Mouse (Mus musculus): Measurements from ENCODE around the gene Chsy1. TPM values are rescaled to one million over a fixed set of nuclear protein-coding genes. Genes with fewer than 3 reads are reported as not detected.

The Chsy1 gene
- polyA plus RNA-seq, 1 experiment from 2014 or later, result 13.4 TPM

DNA sequence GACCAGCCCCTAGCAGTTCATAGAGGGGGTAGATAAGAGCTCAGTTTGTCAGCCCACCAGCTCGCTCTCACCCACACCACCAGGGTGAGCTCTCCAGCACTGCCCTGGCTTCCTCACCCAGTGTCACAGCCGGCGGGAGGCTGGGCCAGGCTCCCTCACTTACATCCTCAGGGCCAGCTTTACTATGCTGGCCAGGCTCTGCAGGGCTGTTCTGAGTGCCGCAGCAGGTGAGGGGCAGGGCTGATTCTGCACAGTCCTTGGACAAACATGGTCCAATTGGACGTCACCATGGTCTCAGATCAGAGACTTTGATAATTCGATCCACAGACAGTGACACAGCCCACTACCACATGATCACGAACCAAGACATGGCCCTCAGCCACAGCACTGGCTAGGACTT lies 17.8 kb upstream of the Chsy1 start:
- H3K9ac ChIP-seq, result no peak overlapping the region
- H3K4me2 ChIP-seq (replicated peaks), result no peak overlapping the region
- no peaks in the 10 kb centered on the region for H3K27me3 ChIP-seq (replicated peaks)
- WGBS, result 88% methylated on average over 7 of the region's 7 CpGs
- H3K4me3 ChIP-seq, result no peak overlapping the region
- H3K9me3 ChIP-seq, result no peaks in the 10 kb centered on the region
- no peaks in the 10 kb centered on the region for H3K4me1 ChIP-seq
- peaks cover 49% of the 10 kb centered on the region for H3K36me3 ChIP-seq
- no peak overlapping the region for H3K27ac ChIP-seq
- ATAC-seq (ENCODE audit: low FRiP score, low read depth), result no peak

- H3K4me2 ChIP-seq (replicated peaks), result no peak overlapping the region
- H3K27me3 ChIP-seq (replicated peaks), result no peaks in the 10 kb centered on the region
- no peak overlapping the region for H3K27ac ChIP-seq
- no peak overlapping the region for H3K9ac ChIP-seq
- no peaks in the 10 kb centered on the region for H3K9me3 ChIP-seq
- no peaks in the 10 kb centered on the region for H3K4me1 ChIP-seq
- no peak for ATAC-seq (ENCODE audit: low FRiP score, low read depth)
- H3K36me3 ChIP-seq, result peaks cover 38% of the 10 kb centered on the region
- H3K4me3 ChIP-seq, result no peak overlapping the region
- WGBS, result 90% methylated on average over 8 of the region's 8 CpGs
These were observed 16.7 kb upstream of the Chsy1 start for GRCm38 (mm10) chr7:66092656-66093055.

GRCm38 (mm10) chr7:66094141-66094540 lies 15.2 kb upstream of the Chsy1 start:
- ATAC-seq (ENCODE audit: low FRiP score, low read depth), result no peak
- Histone ChIP-seq H3K9ac (no peak overlapping the region), H3K36me3 (peaks cover 25% of the 10 kb centered on the region), H3K4me2 (replicated peaks) (no peak overlapping the region), H3K9me3 (no peaks in the 10 kb centered on the region), H3K4me1 (no peaks in the 10 kb centered on the region), H3K27me3 (replicated peaks) (no peaks in the 10 kb centered on the region), H3K27ac (no peak overlapping the region), H3K4me3 (no peak overlapping the region)
- WGBS, result 85% methylated on average over 5 of the region's 5 CpGs

DNA sequence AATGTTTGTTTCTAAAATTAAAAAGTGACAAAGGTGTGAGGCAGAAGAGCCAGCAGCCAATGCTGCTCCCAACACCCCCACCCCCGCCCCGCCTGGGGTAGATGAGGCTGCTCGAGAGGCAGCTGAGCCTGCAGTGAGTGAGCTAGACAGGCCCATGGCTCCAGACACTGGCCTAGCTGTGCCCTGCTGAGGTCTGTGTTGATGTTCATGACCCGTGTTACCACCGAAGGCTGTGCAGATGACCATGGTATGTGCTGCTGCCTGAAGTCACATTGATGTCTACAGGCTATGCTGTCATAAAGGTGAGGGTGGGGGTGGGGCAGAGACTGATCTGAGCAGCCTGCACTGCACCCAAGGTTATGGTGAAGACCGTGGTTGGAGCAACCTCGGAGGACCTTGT lies 10.5 kb upstream of the Chsy1 start:
- 82% methylated on average over 7 of the region's 7 CpGs for WGBS
- no peaks in the 10 kb centered on the region for H3K36me3 ChIP-seq
- ATAC-seq (ENCODE audit: low FRiP score, low read depth), result no peak

DNA sequence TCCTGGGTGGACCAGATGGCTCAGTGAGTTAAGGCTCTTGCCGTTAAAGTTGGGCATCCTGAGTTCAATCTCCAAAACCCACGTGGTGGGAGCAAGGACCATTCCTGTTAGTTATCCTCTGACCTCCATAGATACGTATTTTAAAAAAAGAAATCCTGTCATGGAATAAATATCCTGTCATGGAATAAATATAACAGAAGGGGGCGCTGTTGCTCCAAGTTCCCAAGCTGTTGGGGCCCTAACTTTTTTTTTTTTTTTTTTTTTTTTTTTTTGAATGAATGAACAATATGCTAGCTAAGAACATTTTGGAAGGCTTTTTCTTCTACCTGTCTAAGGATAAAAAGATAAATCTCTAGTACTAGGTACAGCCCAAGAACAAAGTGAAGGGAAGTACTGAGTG lies 7.4 kb upstream of the Chsy1 start:
- Histone ChIP-seq H3K9ac (no peak overlapping the region), H3K4me2 (replicated peaks) (no peak overlapping the region), H3K9me3 (no peaks in the 10 kb centered on the region), H3K36me3 (no peaks in the 10 kb centered on the region), H3K27me3 (replicated peaks) (no peaks in the 10 kb centered on the region), H3K4me1 (no peaks in the 10 kb centered on the region), H3K27ac (no peak overlapping the region), H3K4me3 (no peak overlapping the region)
- WGBS, result 8% methylated on average over 4 of the region's 4 CpGs
- no peak for ATAC-seq (ENCODE audit: low FRiP score, low read depth)

More for the DNA sequence above, 10.5 kb upstream of the Chsy1 start:
- Histone ChIP-seq H3K4me1 (no peaks in the 10 kb centered on the region), H3K4me3 (no peak overlapping the region), H3K9me3 (no peaks in the 10 kb centered on the region), H3K9ac (no peak overlapping the region), H3K27me3 (replicated peaks) (no peaks in the 10 kb centered on the region), H3K27ac (no peak overlapping the region), H3K4me2 (replicated peaks) (no peak overlapping the region)

- WGBS, result 88% methylated on average over 5 of the region's 5 CpGs
- Histone ChIP-seq H3K4me3 (no peak overlapping the region), H3K36me3 (no peaks in the 10 kb centered on the region), H3K9me3 (no peaks in the 10 kb centered on the region), H3K4me1 (peaks cover 4% of the 10 kb centered on the region; the same call in 1 of the 2 replicates), H3K27ac (no peak overlapping the region), H3K9ac (no peak overlapping the region), H3K4me2 (replicated peaks) (no peak overlapping the region), H3K27me3 (replicated peaks) (no peaks in the 10 kb centered on the region)
- no peak for ATAC-seq (ENCODE audit: low FRiP score, low read depth)
These were observed 4.8 kb upstream of the Chsy1 start for GRCm38 (mm10) chr7:66104531-66104930.

- Histone ChIP-seq H3K9ac (no peak overlapping the region), H3K27me3 (replicated peaks) (no peaks in the 10 kb centered on the region), H3K9me3 (no peaks in the 10 kb centered on the region), H3K4me1 (peaks cover 6% of the 10 kb centered on the region; the same call in 1 of the 2 replicates), H3K27ac (no peak overlapping the region), H3K4me3 (no peak overlapping the region), H3K4me2 (replicated peaks) (no peak overlapping the region), H3K36me3 (no peaks in the 10 kb centered on the region)
- no peak for ATAC-seq (ENCODE audit: low FRiP score, low read depth)
- 65% methylated on average over 4 of the region's 4 CpGs for WGBS
These were observed 3.5 kb upstream of the Chsy1 start for GRCm38 (mm10) chr7:66105771-66106170.

GRCm38 (mm10) chr7:66106581-66107056 lies 2.7 kb upstream of the Chsy1 start:
- H3K27ac ChIP-seq, result no peak overlapping the region
- no peaks in the 10 kb centered on the region for H3K27me3 ChIP-seq (replicated peaks)
- WGBS, result 81% methylated on average over 7 of the region's 7 CpGs
- H3K4me2 ChIP-seq (replicated peaks), result no peak overlapping the region
- no peaks in the 10 kb centered on the region for H3K9me3 ChIP-seq
- no peaks in the 10 kb centered on the region for H3K36me3 ChIP-seq
- H3K4me3 ChIP-seq, result no peak overlapping the region
- H3K9ac ChIP-seq, result no peak overlapping the region
- H3K4me1 ChIP-seq, result peaks cover 12% of the 10 kb centered on the region
- ATAC-seq (ENCODE audit: low FRiP score, low read depth), result no peak

GRCm38 (mm10) chr7:66107206-66107605 lies 2.1 kb upstream of the Chsy1 start:
- no peaks in the 10 kb centered on the region for H3K27me3 ChIP-seq (replicated peaks)
- no peak overlapping the region for H3K27ac ChIP-seq
- H3K36me3 ChIP-seq, result no peaks in the 10 kb centered on the region
- H3K4me3 ChIP-seq, result no peak overlapping the region
- 81% methylated on average over 11 of the region's 11 CpGs for WGBS
- no peak overlapping the region for H3K4me2 ChIP-seq (replicated peaks)
- H3K9ac ChIP-seq, result no peak overlapping the region
- no peaks in the 10 kb centered on the region for H3K9me3 ChIP-seq
- peaks cover 17% of the 10 kb centered on the region for H3K4me1 ChIP-seq
- no peak for ATAC-seq (ENCODE audit: low FRiP score, low read depth)

DNA sequence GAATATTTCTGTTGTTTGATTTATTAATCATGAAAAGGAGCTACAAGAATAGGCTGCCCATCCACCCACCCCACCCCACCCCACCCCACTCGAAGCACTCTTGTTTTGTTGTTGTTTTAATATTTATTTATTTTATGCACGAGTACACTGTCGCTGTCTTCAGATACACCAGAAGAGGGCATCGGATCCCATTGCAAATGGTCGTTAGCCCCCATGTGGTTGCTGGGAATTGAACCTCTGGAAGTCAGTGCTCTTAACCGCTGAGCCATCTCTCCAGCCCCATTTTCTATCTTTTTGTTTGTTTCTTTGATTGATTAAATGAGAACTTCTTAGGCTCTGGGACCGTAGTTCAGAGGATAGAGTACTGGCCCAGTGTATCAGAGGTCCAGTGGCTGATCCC lies 1.4 kb upstream of the Chsy1 start:
- H3K4me2 ChIP-seq (replicated peaks), result no peak overlapping the region
- H3K4me3 ChIP-seq, result no peak overlapping the region
- H3K4me1 ChIP-seq, result peaks cover 21% of the 10 kb centered on the region
- WGBS, result 11% methylated on average over 7 of the region's 7 CpGs
- H3K27ac ChIP-seq, result no peak overlapping the region
- H3K27me3 ChIP-seq (replicated peaks), result no peaks in the 10 kb centered on the region
- H3K36me3 ChIP-seq, result no peaks in the 10 kb centered on the region
- no peak for ATAC-seq (ENCODE audit: low FRiP score, low read depth)
- H3K9ac ChIP-seq, result no peak overlapping the region
- no peaks in the 10 kb centered on the region for H3K9me3 ChIP-seq

GRCm38 (mm10) chr7:66109855-66110635 lies 730 bp downstream of the Chsy1 start:
- ATAC-seq (ENCODE audit: low FRiP score, low read depth), result peak; percentile 45; the same call in 1 of the 2 replicates
- H3K4me2 ChIP-seq (replicated peaks), result peak overlapping the region; percentile 68
- H3K9me3 ChIP-seq, result no peaks in the 10 kb centered on the region
- H3K27ac ChIP-seq, result peak overlapping the region; percentile 83
- H3K36me3 ChIP-seq, result no peaks in the 10 kb centered on the region
- H3K9ac ChIP-seq, result peak overlapping the region; percentile 96
- under 1% methylated on average over 64 of the region's 77 CpGs for WGBS
- peak overlapping the region; percentile 92 for H3K4me3 ChIP-seq
- peaks cover 29% of the 10 kb centered on the region for H3K4me1 ChIP-seq
- no peaks in the 10 kb centered on the region for H3K27me3 ChIP-seq (replicated peaks)

DNA sequence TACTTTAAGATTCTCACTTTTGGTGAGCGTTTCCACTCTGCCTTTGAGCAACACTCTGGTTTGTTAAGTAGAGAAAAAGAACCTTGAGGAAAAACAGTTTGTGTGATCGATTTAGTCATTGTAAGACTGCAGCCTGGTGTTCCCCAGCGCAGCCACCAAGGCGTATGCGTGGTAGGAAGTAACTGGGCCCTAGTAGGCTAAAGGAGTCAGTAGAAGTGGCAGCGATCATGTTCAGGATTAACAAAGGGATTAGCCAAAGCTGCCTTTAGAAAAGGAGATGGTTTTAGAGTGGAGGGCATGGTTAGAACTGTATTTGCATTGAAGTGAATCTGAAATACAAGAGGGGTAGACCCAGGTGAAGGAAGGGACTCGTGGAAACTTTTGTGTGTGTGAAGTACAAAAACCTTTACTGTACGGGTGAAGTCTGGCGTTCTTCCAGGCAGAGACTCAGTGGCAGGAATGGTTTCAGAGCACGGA lies 1.4 kb downstream of the Chsy1 start:
- 3% methylated on average over 10 of the region's 10 CpGs for WGBS
- H3K36me3 ChIP-seq, result no peaks in the 10 kb centered on the region
- no peak overlapping the region for H3K27ac ChIP-seq
- peaks cover 30% of the 10 kb centered on the region for H3K4me1 ChIP-seq
- H3K4me3 ChIP-seq, result peak overlapping the region; percentile 92
- peak overlapping the region; percentile 96 for H3K9ac ChIP-seq
- no peaks in the 10 kb centered on the region for H3K27me3 ChIP-seq (replicated peaks)
- no peaks in the 10 kb centered on the region for H3K9me3 ChIP-seq
- H3K4me2 ChIP-seq (replicated peaks), result peak overlapping the region; percentile 68
- no peak for ATAC-seq (ENCODE audit: low FRiP score, low read depth)

DNA sequence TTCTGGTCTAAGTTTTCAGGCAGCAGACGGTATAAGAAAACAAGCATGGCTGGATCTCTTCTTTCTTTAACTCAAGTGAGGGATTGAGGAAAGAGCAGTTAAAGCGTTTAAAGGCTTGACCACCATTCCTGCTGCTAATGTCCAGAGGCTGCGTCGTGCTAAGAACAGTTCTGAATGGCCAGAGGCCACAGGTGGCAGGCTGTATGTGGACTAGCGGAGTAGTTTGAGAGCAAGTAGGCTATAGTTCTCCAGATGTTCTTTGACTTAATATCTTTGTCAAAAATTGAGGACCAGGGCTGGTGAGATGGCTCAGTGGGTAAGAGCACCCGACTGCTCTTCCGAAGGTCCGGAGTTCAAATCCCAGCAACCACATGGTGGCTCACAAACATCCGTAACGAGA lies 1.9 kb downstream of the Chsy1 start:
- Histone ChIP-seq H3K9ac (peak overlapping the region; percentile 96; the same call in 1 of the 2 replicates), H3K4me2 (replicated peaks) (peak overlapping the region; percentile 68), H3K27ac (no peak overlapping the region), H3K4me1 (peaks cover 35% of the 10 kb centered on the region), H3K4me3 (peak overlapping the region; percentile 92), H3K36me3 (no peaks in the 10 kb centered on the region), H3K27me3 (replicated peaks) (no peaks in the 10 kb centered on the region), H3K9me3 (no peaks in the 10 kb centered on the region)
- 58% methylated on average over 10 of the region's 10 CpGs for WGBS
- no peak for ATAC-seq (ENCODE audit: low FRiP score, low read depth)
